Mouse (Mus musculus): ENCODE data around the gene Rbl1. TPM values are rescaled to one million over a fixed set of nuclear protein-coding genes. Genes with fewer than 3 reads are reported as not detected.

Rbl1 gene
- polyA plus RNA-seq, 1 experiment, result 4.3 TPM

DNA sequence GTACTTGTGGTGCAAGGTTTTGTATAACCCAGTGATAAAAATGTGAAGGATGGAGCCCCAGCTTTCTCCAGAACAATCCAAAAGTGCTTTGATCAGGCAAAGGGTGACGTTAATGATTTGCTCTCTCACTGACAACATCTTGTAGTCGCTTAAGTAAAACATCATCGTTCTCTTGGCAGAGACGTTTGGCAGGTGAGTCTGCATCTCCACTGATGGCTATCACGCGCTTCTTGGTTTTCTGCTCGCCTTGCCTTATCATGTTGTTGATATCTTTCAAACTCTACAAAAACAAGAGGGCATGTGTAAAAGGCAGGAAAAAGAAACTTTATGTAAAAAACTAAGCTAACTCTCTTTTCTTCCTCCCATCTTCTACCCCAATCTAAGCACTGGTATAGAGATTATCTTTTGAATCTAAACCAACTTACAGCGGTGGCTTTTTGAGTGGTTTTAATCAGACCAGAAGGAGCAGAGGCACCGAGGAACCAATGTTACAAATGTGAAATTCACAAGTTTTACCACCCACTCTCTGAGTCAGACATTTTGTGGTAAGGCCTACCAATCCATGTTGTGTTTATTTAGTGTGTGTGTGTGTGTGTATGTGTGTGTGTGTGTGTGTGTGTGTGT is 56.8 kb downstream of the Rbl1 start:
- peaks cover 4% of the 10 kb centered on the region; the same call in 1 of the 2 replicates for H3K4me1 ChIP-seq (ENCODE audit: control insufficient read depth, insufficient read depth, low read length)
- H3K4me3 ChIP-seq (replicated peaks; ENCODE audit: extremely low read depth, low read depth, low read length), result no peak overlapping the region
- no peak for DNase-seq
- TF ChIP-seq POLR2A (IDR thresholded peaks at IDR 0.05; ENCODE audit: borderline replicate concordance, extremely low read depth, low read depth, low read length), result no peak
- TF ChIP-seq CTCF (IDR thresholded peaks at IDR 0.05; ENCODE audit: insufficient read depth, low read length), result no peak
- 70% methylated on average over 9 of the region's 9 CpGs for WGBS

DNA sequence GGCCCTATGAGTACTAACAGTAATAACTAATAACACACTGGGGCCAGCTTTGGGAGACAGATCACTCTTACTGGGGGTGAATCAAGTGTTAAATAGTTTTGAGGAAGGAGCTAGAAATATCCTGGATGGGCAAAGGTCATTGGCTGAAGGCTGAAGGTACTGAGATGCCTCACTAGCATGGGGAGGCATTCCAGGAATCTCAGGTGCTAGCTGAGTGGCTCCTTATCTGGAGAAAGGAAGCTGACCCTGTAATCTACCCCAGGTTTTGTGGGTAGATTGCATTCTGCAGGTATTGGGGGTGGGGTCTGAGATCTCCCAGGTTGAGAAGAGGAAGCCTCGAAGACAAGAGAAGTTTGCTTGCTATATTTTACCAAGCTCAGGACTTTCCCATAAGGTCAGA is 59.2 kb downstream of the Rbl1 start:
- 63% methylated on average over 1 of the region's 1 CpGs for WGBS
- peaks cover 4% of the 10 kb centered on the region; the same call in 1 of the 2 replicates for H3K4me1 ChIP-seq (ENCODE audit: control insufficient read depth, insufficient read depth, low read length)
- TF ChIP-seq POLR2A (IDR thresholded peaks at IDR 0.05; ENCODE audit: borderline replicate concordance, extremely low read depth, low read depth, low read length) (no peak), CTCF (IDR thresholded peaks at IDR 0.05; ENCODE audit: insufficient read depth, low read length) (no peak)

DNA sequence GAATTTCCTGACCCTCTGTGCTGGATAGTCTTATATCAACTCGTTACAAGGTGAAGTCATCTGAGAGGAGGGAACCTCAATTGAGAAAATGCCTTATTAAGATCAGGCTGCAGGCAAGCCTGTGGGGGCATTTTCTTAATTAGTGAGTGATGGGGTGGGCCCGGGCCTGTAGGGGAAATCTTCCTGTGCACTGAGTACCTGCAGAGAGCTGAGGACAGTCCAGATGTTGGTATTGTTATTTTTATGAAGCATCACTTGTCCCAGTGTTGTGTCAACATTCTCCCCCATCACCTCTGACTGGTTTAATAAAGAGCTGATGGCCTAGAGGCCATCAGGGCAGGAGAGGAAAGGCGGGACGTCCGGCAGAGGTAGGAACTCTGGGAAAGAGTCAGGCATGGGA is 60.2 kb downstream of the Rbl1 start:
- 81% methylated on average over 5 of the region's 5 CpGs for WGBS
- Histone ChIP-seq H3K4me1 (ENCODE audit: control insufficient read depth, insufficient read depth, low read length) (peaks cover 4% of the 10 kb centered on the region; the same call in 1 of the 2 replicates), H3K4me3 (replicated peaks; ENCODE audit: extremely low read depth, low read depth, low read length) (no peak overlapping the region)
- TF ChIP-seq POLR2A (IDR thresholded peaks at IDR 0.05; ENCODE audit: borderline replicate concordance, extremely low read depth, low read depth, low read length), result no peak
- TF ChIP-seq CTCF (IDR thresholded peaks at IDR 0.05; ENCODE audit: insufficient read depth, low read length), result no peak
- DNase-seq, result no peak

More for the DNA sequence above, 59.2 kb downstream of the Rbl1 start:
- DNase-seq, result no peak
- no peak overlapping the region for H3K4me3 ChIP-seq (replicated peaks; ENCODE audit: extremely low read depth, low read depth, low read length)

DNA sequence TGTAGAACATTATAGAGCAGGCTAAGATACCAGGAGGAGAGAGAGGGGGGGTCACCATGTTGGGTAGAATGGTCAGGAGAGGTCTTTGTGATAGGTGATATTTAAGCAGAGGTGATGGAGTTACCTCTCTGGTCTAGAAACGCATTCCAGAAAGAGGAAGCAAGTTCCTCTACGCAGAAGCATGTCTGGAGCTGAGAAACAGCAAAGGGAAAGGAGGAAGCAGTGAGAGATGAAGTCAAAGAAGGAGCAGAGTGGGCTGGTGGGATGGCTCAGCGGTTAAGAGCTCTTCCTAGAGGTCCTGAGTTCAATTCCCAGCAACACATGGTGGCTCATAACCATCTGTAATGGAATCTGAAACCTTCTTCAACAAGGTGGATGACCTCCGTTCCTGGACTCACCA is 62.4 kb downstream of the Rbl1 start:
- peaks cover 7% of the 10 kb centered on the region for H3K4me1 ChIP-seq (ENCODE audit: control insufficient read depth, insufficient read depth, low read length)
- no peak overlapping the region for H3K4me3 ChIP-seq (replicated peaks; ENCODE audit: extremely low read depth, low read depth, low read length)
- WGBS, result 71% methylated on average over 4 of the region's 4 CpGs
- TF ChIP-seq POLR2A (IDR thresholded peaks at IDR 0.05; ENCODE audit: borderline replicate concordance, extremely low read depth, low read depth, low read length) (no peak), CTCF (IDR thresholded peaks at IDR 0.05; ENCODE audit: insufficient read depth, low read length) (no peak)
- no peak for DNase-seq

DNA sequence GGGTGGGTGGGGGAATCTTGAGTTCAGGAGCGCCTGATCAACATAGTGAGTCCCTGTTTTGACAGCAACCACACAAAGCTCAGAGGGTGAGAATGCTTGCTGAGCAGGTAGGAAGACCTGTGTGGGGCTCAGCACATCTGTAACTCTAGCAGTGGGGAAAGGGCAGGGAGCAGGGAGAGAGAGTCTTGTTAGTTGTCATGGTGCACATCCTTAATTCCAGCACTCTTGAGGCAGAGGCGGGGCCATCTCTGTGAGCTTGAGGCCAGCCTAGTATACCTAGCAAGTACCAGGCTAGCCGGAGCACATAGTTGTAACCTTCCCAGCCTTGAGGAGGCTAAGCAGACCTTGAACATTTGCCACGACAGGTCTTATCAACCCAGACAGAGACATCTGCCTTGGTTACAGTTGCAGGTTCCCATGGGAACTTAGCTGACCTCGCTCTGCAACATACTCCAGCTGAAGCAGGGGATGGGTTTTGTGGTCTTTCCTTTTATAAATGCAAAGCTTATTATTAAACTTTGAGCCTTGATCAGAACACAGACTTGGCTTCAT is 65.0 kb downstream of the Rbl1 start:
- 85% methylated on average over 5 of the region's 5 CpGs for WGBS
- no peak for DNase-seq
- no peak for TF ChIP-seq POLR2A (IDR thresholded peaks at IDR 0.05; ENCODE audit: borderline replicate concordance, extremely low read depth, low read depth, low read length)
- TF ChIP-seq CTCF (IDR thresholded peaks at IDR 0.05; ENCODE audit: insufficient read depth, low read length), result no peak
- H3K4me3 ChIP-seq (replicated peaks; ENCODE audit: extremely low read depth, low read depth, low read length), result no peak overlapping the region
- peaks cover 3% of the 10 kb centered on the region; the same call in 1 of the 2 replicates for H3K4me1 ChIP-seq (ENCODE audit: control insufficient read depth, insufficient read depth, low read length)

DNA sequence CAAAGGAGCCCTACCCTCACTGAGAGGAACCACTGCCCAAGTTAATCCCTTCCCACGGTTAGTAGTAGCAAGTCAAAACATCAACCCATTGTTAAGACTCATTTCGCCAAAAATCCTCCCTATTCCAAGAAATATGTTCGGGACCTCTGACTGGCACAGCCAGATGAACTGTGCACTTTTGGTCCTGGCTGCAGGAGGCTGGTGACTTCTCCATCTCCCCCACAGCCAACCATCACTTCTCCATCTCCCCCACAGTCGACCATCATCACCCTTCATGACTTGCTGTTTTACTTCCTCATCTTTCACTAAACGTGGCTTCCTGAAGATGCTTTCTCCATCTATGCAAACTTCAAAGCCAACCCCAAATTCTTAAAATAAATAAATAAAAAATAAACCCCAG is 65.5 kb downstream of the Rbl1 start:
- WGBS, result 78% methylated on average over 5 of the region's 5 CpGs

DNA sequence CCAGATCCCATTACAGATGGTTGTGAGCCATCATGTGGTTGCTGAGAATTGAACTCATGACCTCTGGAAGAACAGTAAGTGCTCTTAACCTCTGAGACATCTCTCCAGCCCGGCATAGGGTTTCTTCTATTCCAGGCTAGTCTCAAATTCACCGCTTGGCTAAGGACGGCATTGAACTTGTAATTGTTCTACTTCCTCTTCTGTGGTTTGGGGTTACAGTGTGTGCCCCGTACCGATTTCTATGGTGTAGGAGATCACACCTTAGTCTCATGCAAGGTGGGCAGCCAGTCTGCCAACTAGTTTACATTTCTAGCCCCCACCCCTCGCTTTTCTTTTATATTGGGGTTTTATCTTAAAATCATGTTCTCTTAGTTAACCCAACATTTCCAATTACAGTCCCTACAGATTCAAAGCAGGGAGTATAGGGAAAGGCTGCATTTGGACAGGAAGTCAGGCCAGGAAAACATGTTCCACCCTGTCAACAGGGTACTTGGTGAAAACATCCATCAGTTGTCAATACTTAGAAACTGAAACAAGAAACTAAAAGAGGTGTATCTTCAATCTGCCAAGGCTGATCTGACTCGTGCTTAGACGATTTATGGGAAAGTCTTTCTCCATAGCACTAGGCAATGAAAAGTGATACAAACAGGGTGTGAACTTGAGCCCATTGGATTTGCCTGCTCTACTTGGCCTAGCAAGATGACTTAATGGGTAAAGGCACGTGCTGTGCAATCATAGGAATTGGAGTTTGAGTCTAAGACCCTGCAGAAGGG is 66.2 kb downstream of the Rbl1 start:
- H3K4me3 ChIP-seq (replicated peaks; ENCODE audit: extremely low read depth, low read depth, low read length), result no peak overlapping the region
- no peak for TF ChIP-seq CTCF (IDR thresholded peaks at IDR 0.05; ENCODE audit: insufficient read depth, low read length)
- no peak for TF ChIP-seq POLR2A (IDR thresholded peaks at IDR 0.05; ENCODE audit: borderline replicate concordance, extremely low read depth, low read depth, low read length)
- WGBS, result 72% methylated on average over 9 of the region's 9 CpGs
- no peak for DNase-seq
- H3K4me1 ChIP-seq (ENCODE audit: control insufficient read depth, insufficient read depth, low read length), result peaks cover 7% of the 10 kb centered on the region

More for the DNA sequence above, 65.5 kb downstream of the Rbl1 start:
- TF ChIP-seq POLR2A (IDR thresholded peaks at IDR 0.05; ENCODE audit: borderline replicate concordance, extremely low read depth, low read depth, low read length), result no peak
- no peak for TF ChIP-seq CTCF (IDR thresholded peaks at IDR 0.05; ENCODE audit: insufficient read depth, low read length)
- no peak for DNase-seq
- Histone ChIP-seq H3K4me1 (ENCODE audit: control insufficient read depth, insufficient read depth, low read length) (peaks cover 3% of the 10 kb centered on the region; the same call in 1 of the 2 replicates), H3K4me3 (replicated peaks; ENCODE audit: extremely low read depth, low read depth, low read length) (no peak overlapping the region)

DNA sequence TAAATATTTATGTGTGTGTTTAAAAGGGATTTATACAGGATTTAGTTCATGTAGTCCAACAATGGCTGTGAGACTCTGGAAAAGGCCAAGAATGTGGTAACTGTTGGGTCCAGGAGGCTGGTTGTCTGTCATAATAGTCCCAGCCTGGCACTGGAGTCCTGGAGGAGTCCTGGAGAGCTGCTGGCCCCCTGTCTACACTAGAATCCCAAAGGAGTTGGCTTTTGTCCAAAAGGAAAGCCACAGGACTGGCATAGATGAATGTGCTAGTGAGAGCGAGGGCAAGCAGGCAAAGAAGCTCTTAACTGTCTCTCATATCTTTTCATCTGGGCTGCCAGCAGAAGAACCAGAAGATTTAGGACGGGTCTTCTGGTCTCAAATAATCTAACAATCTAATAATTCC is 67.7 kb downstream of the Rbl1 start:
- no peak for TF ChIP-seq CTCF (IDR thresholded peaks at IDR 0.05; ENCODE audit: insufficient read depth, low read length)
- TF ChIP-seq POLR2A (IDR thresholded peaks at IDR 0.05; ENCODE audit: borderline replicate concordance, extremely low read depth, low read depth, low read length), result no peak
- Histone ChIP-seq H3K4me1 (ENCODE audit: control insufficient read depth, insufficient read depth, low read length) (peaks cover 11% of the 10 kb centered on the region), H3K4me3 (replicated peaks; ENCODE audit: extremely low read depth, low read depth, low read length) (no peak overlapping the region)
- DNase-seq, result no peak
- WGBS, result 36% methylated on average over 2 of the region's 2 CpGs

DNA sequence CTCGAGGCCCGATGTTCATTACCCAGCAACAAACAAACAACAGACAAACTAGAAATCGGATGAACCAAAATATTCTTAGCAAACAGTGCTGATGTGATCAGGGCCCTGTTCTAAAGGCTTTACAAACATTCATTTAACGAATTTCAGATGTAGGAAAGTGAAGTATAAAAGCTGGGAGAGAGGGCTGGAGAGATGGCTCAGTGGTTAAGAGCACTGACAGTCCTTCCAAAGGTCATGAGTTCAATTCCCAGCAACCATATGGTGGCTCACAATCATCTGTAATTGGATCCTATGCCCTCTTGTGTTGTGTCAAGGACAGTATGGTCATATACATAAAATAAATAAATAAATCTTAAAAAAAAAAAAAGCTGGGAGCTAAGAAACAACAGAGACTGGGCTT is 68.2 kb downstream of the Rbl1 start:
- 80% methylated on average over 4 of the region's 4 CpGs for WGBS

More for the DNA sequence above, 68.2 kb downstream of the Rbl1 start:
- H3K4me3 ChIP-seq (replicated peaks; ENCODE audit: extremely low read depth, low read depth, low read length), result no peak overlapping the region
- no peak for DNase-seq
- peaks cover 11% of the 10 kb centered on the region for H3K4me1 ChIP-seq (ENCODE audit: control insufficient read depth, insufficient read depth, low read length)
- TF ChIP-seq POLR2A (IDR thresholded peaks at IDR 0.05; ENCODE audit: borderline replicate concordance, extremely low read depth, low read depth, low read length), result no peak

Measured in lung, adult 2 months (tissue).